In genomic region chr19:43579081-43579796, GRCm38 (mm10) we compare ENCODE assay signal across 21 mouse cellular contexts. TPM values are rescaled to one million over a fixed set of nuclear protein-coding genes. Genes with fewer than 3 reads are reported as not detected.
DNase-seq lines count a peak whose midpoint lies in the region; ATAC-seq and TF ChIP-seq lines count a peak whose summit lies in the region.
"Had no signal": no experiment of that assay in that cellular context is flagged by ENCODE, and none has a peak within 500 bp of the region (broad histone marks: within the 10 kb centered on the region; RNA-seq: fewer than 3 reads in every experiment).

No protein-coding gene starts in this region.

- no peaks in the 10 kb centered on the region for H3K36me3 ChIP-seq in kidney, adult 2 months (ENCODE audit: control insufficient read depth, insufficient read depth, low read length)
- H3K36me3 ChIP-seq in kidney, embryonic 16.5 days (ENCODE audit: insufficient read depth, low read length): no peaks in the 10 kb centered on the region
- no peaks in the 10 kb centered on the region for H3K36me3 ChIP-seq in midbrain, embryonic 10.5 days
- H3K36me3 ChIP-seq: hindbrain, embryonic 12.5 days; limb, embryonic 13.5 days; midbrain, embryonic 15.5 days had no signal

- no peak for ATAC-seq in kidney, embryonic 16.5 days (ENCODE audit: low FRiP score, low TSS enrichment)
- ATAC-seq in common myeloid progenitor, adult 5-6 weeks (replicated peaks; ENCODE audit: low read depth, poor library complexity, severe bottlenecking): peak; percentile 83
- ATAC-seq: forebrain, embryonic 13.5 days; midbrain, embryonic 15.5 days had no signal

- peaks cover 1% of the 10 kb centered on the region; the same call in 1 of the 2 replicates for H3K27me3 ChIP-seq in kidney, adult 2 months (replicated peaks; ENCODE audit: control insufficient read depth, insufficient read depth, low read length)
- peaks cover 70% of the 10 kb centered on the region for H3K27me3 ChIP-seq in kidney, embryonic 16.5 days (ENCODE audit: insufficient read depth, low read length)
- peaks cover 77% of the 10 kb centered on the region for H3K27me3 ChIP-seq in midbrain, embryonic 10.5 days (ENCODE audit: low read depth, poor library complexity, severe bottlenecking)

- no peak overlapping the region for H3K4me2 ChIP-seq in kidney, embryonic 16.5 days (replicated peaks; ENCODE audit: low read depth, low read length)
- H3K4me2 ChIP-seq: forebrain, embryonic 13.5 days; hindbrain, embryonic 12.5 days; limb, embryonic 13.5 days; midbrain, embryonic 15.5 days had no signal

- H3K9ac ChIP-seq in kidney, embryonic 16.5 days (replicated peaks; ENCODE audit: low read length): no peak overlapping the region
- H3K9ac ChIP-seq: forebrain, embryonic 13.5 days; hindbrain, embryonic 12.5 days; limb, embryonic 13.5 days; midbrain, embryonic 15.5 days had no signal

- H3K4me3 ChIP-seq in kidney, adult 2 months (ENCODE audit: insufficient read depth, low read depth, low read length): no peak overlapping the region
- no peak overlapping the region for H3K4me3 ChIP-seq in kidney, embryonic 16.5 days (ENCODE audit: low read length)
- H3K4me3 ChIP-seq in midbrain, embryonic 10.5 days: no peak overlapping the region
- H3K4me3 ChIP-seq: forebrain, embryonic 13.5 days; hindbrain, embryonic 12.5 days; limb, embryonic 13.5 days; midbrain, embryonic 15.5 days had no signal

- H3K9me3 ChIP-seq in kidney, embryonic 16.5 days (ENCODE audit: low read length): no peaks in the 10 kb centered on the region
- H3K9me3 ChIP-seq in midbrain, embryonic 10.5 days (replicated peaks): no peaks in the 10 kb centered on the region
- H3K9me3 ChIP-seq: forebrain, embryonic 13.5 days; hindbrain, embryonic 12.5 days; limb, embryonic 13.5 days; midbrain, embryonic 15.5 days had no signal

- no peak overlapping the region for H3K27ac ChIP-seq in kidney, adult 2 months (ENCODE audit: insufficient read depth, low read depth, low read length)
- no peak overlapping the region for H3K27ac ChIP-seq in kidney, embryonic 16.5 days (ENCODE audit: low read length)
- no peak overlapping the region for H3K27ac ChIP-seq in midbrain, embryonic 10.5 days (replicated peaks)
- H3K27ac ChIP-seq: forebrain, embryonic 13.5 days; hindbrain, embryonic 12.5 days; limb, embryonic 13.5 days; midbrain, embryonic 15.5 days had no signal

- H3K4me1 ChIP-seq in kidney, adult 2 months (ENCODE audit: control insufficient read depth, insufficient read depth, low read length): peaks cover 4% of the 10 kb centered on the region; the same call in 1 of the 2 replicates
- H3K4me1 ChIP-seq in kidney, embryonic 16.5 days (ENCODE audit: insufficient read depth, low read length): 0 out of 2 replicates have a peak, but pooled peaks cover 2% of the 10 kb centered on the region
- peaks cover 19% of the 10 kb centered on the region for H3K4me1 ChIP-seq in midbrain, embryonic 10.5 days
- H3K4me1 ChIP-seq: forebrain, embryonic 13.5 days; hindbrain, embryonic 12.5 days; limb, embryonic 13.5 days; midbrain, embryonic 15.5 days had no signal

- 49% methylated on average over 13 of the region's 13 CpGs for WGBS in kidney, adult 2 months
- 78% methylated on average over 13 of the region's 13 CpGs for WGBS in kidney, embryonic 16.5 days
- WGBS in midbrain, embryonic 10.5 days: 81% methylated on average over 13 of the region's 13 CpGs

- peak; percentile 90 for DNase-seq in kidney, adult 2 months
- peak; percentile 69 for DNase-seq in NIH3T3 (ENCODE audit: low read depth)
- DNase-seq in kidney, postnatal 36 days: peak; percentile 76 to 78
- no peak for DNase-seq in left cerebral cortex, adult 11 months (ENCODE audit: low spot score)
- no peak for DNase-seq in cerebellum, adult 9-11 months
- DNase-seq in midbrain, embryonic 10.5 days (ENCODE audit: low spot score): no peak
- DNase-seq: cerebellum, postnatal 14 days; gastrocnemius, postnatal 14 days; lung, adult 18-20 months; lung, postnatal 4 days; thymus, postnatal 4 days had no signal

- no peak for TF ChIP-seq POLR2A in kidney, adult 2 months (IDR thresholded peaks at IDR 0.05; ENCODE audit: low read depth, low read length)

- no peak for TF ChIP-seq CTCF in kidney, adult 2 months (conservative IDR thresholded peaks at IDR 0.05; ENCODE audit: insufficient read depth, insufficient read length, low read depth, low read length)

RNA-seq across cellular contexts. Expression of gene Nkx2-3, which starts 32.9 kb away (rescaled TPM):
- not detected in 2 replicates for polyA plus RNA-seq in kidney, adult 2 months (2012; rRNA removed)
- 0.07 TPM in 1 of 2 replicates, not detected in the other for polyA plus RNA-seq in kidney, embryonic 16.5 days (2015; fragmentation: Nextera tagmentation; extraction: Ambion mirVana)
- total RNA-seq in common myeloid progenitor, adult 5-6 weeks (2017): 0.64 and 2.5 TPM in 2 replicates
- polyA plus RNA-seq in midbrain, embryonic 10.5 days (2016; fragmentation: Nextera tagmentation; extraction: Ambion mirVana): 0.21 and 0.42 TPM in 2 replicates
- total RNA-seq: gastrocnemius, postnatal 14 days; heart, adult 8-10 months; layer of hippocampus, adult 8-10 months; neutrophil, adult 5-6 weeks had no signal
- polyA plus RNA-seq: heart, postnatal 0 days; limb, embryonic 13.5 days had no signal

RNA-seq across cellular contexts. Expression of gene Got1, which starts 54.8 kb away (rescaled TPM):
- 107 and 118 TPM in 2 replicates for polyA plus RNA-seq in kidney, adult 2 months (2012; rRNA removed)
- 65.9 and 69.1 TPM in 2 replicates for polyA plus RNA-seq in kidney, embryonic 16.5 days (2015; fragmentation: Nextera tagmentation; extraction: Ambion mirVana)
- 18.0 and 20.6 TPM in 2 replicates for total RNA-seq in common myeloid progenitor, adult 5-6 weeks (2017)
- 59.0 and 60.2 TPM in 2 replicates for polyA plus RNA-seq in midbrain, embryonic 10.5 days (2016; fragmentation: Nextera tagmentation; extraction: Ambion mirVana)

Comparison
In these comparisons a context has a peak if more than half of its experiments do, and no peak if none do; other contexts are left out.
1. DNase-seq: peak in kidney, adult 2 months (single experiment), NIH3T3 (single experiment) and kidney, postnatal 36 days (2 of 2); none in left cerebral cortex, adult 11 months (single experiment), cerebellum, adult 9-11 months (single experiment) and midbrain, embryonic 10.5 days (single experiment).